Mouse (Mus musculus): ENCODE measurements around the gene 1110004F10Rik.

DNA sequence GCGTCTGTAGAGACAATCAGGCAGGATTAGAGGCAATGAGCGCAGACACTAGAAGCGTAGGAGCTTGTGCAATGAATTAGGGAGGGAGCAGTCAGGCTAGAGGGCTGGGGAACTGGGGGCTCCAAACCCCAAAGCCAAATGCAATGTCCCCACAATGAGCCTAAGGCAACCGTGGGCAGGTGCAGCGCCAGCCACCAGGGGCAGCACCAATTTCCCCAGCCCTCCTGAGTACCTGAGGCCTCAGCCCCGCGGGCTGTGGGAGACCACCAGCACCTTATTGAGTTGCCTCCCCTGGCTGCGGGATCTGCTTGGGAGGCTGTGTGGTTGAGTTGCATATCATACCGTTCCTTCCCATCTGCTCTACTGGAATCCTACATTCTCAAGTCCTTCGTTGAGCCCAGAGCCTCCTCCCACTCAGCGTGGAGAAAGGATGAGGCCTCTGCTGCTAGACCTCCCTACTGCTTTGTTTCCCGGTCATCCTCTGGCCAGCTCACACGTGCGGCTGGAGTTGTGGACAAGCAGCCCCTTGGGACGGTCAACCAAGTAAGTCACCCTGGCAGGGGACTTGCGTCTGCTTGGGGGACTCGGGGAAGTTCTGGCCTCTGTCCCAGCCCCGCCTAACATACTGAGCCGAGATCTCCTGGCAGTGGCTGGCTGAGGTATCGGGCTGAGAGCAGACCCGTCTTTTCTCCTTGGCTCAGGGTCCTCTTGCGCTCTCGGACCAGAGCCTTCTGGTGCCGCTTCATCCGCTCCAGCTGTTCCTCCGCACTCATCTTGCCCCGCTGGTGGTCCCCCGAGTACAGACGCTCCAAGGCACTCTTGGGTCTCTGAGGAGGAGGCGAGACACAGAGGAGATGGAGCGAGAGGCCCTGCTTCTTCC lies 95.5 kb downstream of the 1110004F10Rik start:
- TF ChIP-seq CTCF (IDR thresholded peaks at IDR 0.05; ENCODE audit: extremely low read depth, insufficient read length, insufficient replicate concordance, low read depth, low read length), result no peak
- TF ChIP-seq POLR2A (IDR thresholded peaks at IDR 0.05; ENCODE audit: low read depth, low read length), result no peak
